Mouse (Mus musculus) heart, adult 2 months (tissue): ENCODE data around the gene Ubfd1.

Experiments
- CTCF ChIP-seq: fragments of 200-600 bp; IDR thresholded peaks from 2 replicates; pipeline ENCODE4 v1.8.1; 2022; ENCODE audit warnings: antibody characterized with exemption, mild to moderate bottlenecking, moderate library complexity
- EP300 ChIP-seq: fragments of 200-500 bp; IDR thresholded peaks from 2 replicates; pipeline ENCODE4 v1.6.1; 2011; ENCODE audit warnings: low read depth, low read length, control low read depth; ENCODE audit not compliant: insufficient read depth
- POLR2A ChIP-seq: fragments of 200-500 bp; IDR thresholded peaks from 2 replicates; pipeline ENCODE4 v1.6.1; 2011; ENCODE audit warnings: mild to moderate bottlenecking, low read depth, low read length, control low read depth; ENCODE audit not compliant: insufficient read depth

DNA sequence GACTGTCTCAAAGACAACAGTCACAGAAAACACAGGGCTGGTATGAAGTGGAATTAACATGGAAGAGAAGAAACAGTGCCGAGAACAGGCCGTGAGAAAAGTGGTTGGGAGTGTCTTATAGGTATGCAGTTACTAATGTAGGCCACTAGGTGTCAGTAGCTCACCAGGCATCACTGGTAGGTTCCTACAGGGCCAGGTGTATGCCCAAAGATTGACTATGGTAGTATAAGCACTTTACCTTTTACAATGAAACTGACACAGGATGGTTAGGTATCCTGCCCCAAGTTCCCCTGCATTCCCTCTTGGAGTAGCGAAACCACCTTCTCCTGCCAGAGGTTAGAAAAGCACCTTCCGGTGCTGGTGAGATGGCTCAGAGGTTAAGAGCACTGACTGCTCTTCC lies 32.2 kb downstream of the Ubfd1 start:
- TF ChIP-seq POLR2A (peak; percentile 32; the same call in 1 of the 2 replicates), CTCF (peak; percentile 86), EP300 (peak; percentile 44; the same call in 1 of the 2 replicates)
